Mouse (Mus musculus) hindbrain, embryonic 12.5 days (tissue): Measurements from ENCODE around the gene Epop. TPM values are rescaled to one million over a fixed set of nuclear protein-coding genes. Genes with fewer than 3 reads are reported as not detected.

Experiments
- ATAC-seq: fragments of 200-750 bp; cut with Nextera tagmentation; 2 replicates; pipeline ENCODE4 v1.8.0; 2017; ENCODE audit warnings: moderate TSS enrichment; ENCODE audit not compliant: low FRiP score
- H3K27ac ChIP-seq: fragments of 300-500 bp; sonication (generic); 2 replicates; pipeline ENCODE4 v1.5.1; 2016; ENCODE audit warnings: mild to moderate bottlenecking
- H3K27me3 ChIP-seq: fragments of 300-500 bp; sonication (generic); 2 replicates; pipeline ENCODE4 v1.6.1; 2016; ENCODE audit warnings: mild to moderate bottlenecking
- H3K36me3 ChIP-seq: fragments of 300-500 bp; sonication (generic); 2 replicates; pipeline ENCODE4 v1.6.1; 2016; ENCODE audit warnings: mild to moderate bottlenecking
- H3K4me1 ChIP-seq: fragments of 300-500 bp; sonication (generic); 2 replicates; pipeline ENCODE4 v1.6.1; 2016
- H3K4me2 ChIP-seq: fragments of 300-500 bp; sonication (generic); replicated peaks from 2 replicates; pipeline ENCODE4 v1.6.1; 2016; ENCODE audit warnings: mild to moderate bottlenecking
- H3K4me3 ChIP-seq: fragments of 300-500 bp; sonication (generic); 2 replicates; pipeline ENCODE4 v1.5.1; 2016; ENCODE audit warnings: mild to moderate bottlenecking
- H3K9ac ChIP-seq: fragments of 300-500 bp; sonication (generic); 2 replicates; pipeline ENCODE4 v1.6.1; 2016; ENCODE audit warnings: mild to moderate bottlenecking, moderate library complexity
- H3K9me3 ChIP-seq: fragments of 300-500 bp; sonication (generic); replicated peaks from 2 replicates; pipeline ENCODE4 v1.6.1; 2016; ENCODE audit warnings: mild to moderate bottlenecking
- WGBS: fragments of 180-500 bp; shearing (Covaris S2); methylation state at CpG from one replicate; pipeline ENCODE4 v1.1.7; 2016; 5-methylcytosine and 5-hydroxymethylcytosine counted together
- polyA plus RNA-seq: library from polyadenylated mRNA; unstranded; fragments of >200 nt; fragmentation: Nextera tagmentation; extraction: Ambion mirVana; gene quantifications from 2 replicates; pipeline ENCODE4 v1.2.1, GENCODE M21; 2016

Epop gene
- polyA plus RNA-seq, 1 experiment from 2014 or later, result 11.7 TPM

DNA sequence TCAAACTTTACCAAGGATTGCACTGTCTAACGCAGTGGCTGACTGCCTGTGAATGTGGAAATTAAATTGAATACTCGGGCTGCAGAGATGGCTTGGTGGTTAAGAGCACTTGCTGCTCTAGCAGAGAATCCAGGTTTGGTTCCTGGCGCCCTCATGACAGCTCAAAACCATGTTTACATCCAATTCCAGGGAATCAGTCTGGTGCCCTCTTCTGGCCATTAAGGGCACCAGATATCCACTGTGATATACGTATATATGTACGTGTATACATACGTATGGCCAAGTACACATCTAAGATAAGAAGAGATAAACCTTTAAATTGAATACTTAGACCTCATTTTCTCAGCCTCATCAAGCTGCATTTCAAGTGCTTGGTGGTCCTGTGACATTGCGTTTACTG is 36.7 kb upstream of the Epop start:
- Histone ChIP-seq H3K9me3 (no peaks in the 10 kb centered on the region), H3K36me3 (peaks cover 60% of the 10 kb centered on the region), H3K4me3 (no peak overlapping the region), H3K4me1 (peaks cover 44% of the 10 kb centered on the region), H3K4me2 (no peak overlapping the region), H3K27me3 (peaks cover 13% of the 10 kb centered on the region), H3K9ac (no peak overlapping the region), H3K27ac (no peak overlapping the region)
- WGBS, result 93% methylated on average over 7 of the region's 7 CpGs
- no peak for ATAC-seq

DNA sequence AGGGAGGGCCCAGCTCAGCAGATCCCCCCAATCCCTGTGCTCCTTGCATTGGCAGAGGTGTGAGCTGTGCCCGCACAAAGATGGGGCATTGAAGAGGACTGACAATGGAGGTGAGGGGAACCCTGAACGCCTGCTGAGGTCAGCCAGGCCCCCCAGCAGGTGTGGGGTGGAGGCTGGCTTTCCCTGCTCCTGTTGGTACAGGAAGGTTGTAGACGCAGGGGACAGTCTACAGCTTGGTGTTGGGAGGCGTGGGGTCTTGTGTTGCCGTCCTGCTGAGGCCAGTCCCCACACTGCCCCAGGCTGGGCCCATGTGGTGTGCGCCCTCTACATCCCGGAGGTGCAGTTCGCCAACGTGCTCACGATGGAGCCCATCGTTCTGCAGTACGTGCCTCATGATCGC is 35.9 kb upstream of the Epop start:
- no peak for ATAC-seq
- H3K27ac ChIP-seq, result no peak overlapping the region
- 90% methylated on average over 13 of the region's 13 CpGs for WGBS
- peaks cover 19% of the 10 kb centered on the region for H3K27me3 ChIP-seq
- 0 out of 2 replicates have a peak overlapping the region, but pooled peaks have one; percentile 94 for H3K9ac ChIP-seq
- H3K36me3 ChIP-seq, result peaks cover 52% of the 10 kb centered on the region
- H3K4me1 ChIP-seq, result peaks cover 46% of the 10 kb centered on the region
- peak overlapping the region; percentile 82; the same call in 1 of the 2 replicates for H3K4me2 ChIP-seq
- H3K4me3 ChIP-seq, result no peak overlapping the region; the same call in 1 of the 2 replicates
- H3K9me3 ChIP-seq, result no peaks in the 10 kb centered on the region

DNA sequence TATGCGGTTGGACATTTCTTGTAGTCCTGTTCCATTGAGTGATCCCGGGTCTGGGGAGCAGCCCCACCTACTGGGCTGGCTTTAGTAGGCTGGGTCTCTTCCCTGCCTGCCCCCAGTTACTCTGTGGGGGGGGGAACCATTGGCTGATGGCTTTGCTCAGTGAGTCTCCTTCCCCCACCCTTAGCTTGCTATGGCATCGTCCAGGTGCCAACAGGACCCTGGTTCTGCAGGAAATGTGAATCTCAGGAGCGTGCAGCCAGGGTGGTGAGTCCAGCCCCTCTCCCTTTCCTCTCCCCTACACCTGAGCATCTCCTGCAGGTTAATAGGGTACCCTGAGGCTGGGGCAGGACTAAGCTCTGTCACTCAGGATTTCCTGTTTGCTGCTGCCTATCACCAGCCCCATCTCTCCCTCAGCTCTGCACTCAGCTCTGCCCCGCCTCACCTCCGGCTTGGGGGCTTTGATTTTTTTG is 35.3 kb upstream of the Epop start:
- no peak for ATAC-seq
- 25% methylated on average over 6 of the region's 6 CpGs for WGBS
- peak overlapping the region; percentile 94 for H3K9ac ChIP-seq
- peaks cover 39% of the 10 kb centered on the region for H3K4me1 ChIP-seq
- peak overlapping the region; percentile 94 for H3K4me3 ChIP-seq
- peaks cover 46% of the 10 kb centered on the region for H3K36me3 ChIP-seq
- peak overlapping the region; percentile 82 for H3K4me2 ChIP-seq
- H3K27ac ChIP-seq, result peak overlapping the region; percentile 91; the same call in 1 of the 2 replicates
- no peaks in the 10 kb centered on the region for H3K9me3 ChIP-seq
- H3K27me3 ChIP-seq, result peaks cover 19% of the 10 kb centered on the region

DNA sequence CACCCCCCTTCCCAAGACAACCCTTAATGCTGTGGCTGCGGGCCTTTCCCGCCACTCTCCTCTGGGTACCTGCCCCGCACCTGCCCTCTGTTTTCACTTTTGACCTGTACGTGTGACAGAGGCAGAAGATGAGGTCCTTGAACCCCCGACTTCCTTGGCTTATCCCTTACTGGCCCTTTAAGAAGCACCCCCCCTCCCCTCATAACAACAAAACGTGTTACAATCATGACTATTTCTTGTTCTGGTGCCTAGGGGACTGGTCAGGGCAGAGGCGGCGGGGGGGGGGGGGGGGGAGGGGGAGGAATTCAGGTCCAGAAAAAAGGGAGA is 34.8 kb upstream of the Epop start:
- H3K27ac ChIP-seq, result peak overlapping the region; percentile 91
- peaks cover 41% of the 10 kb centered on the region for H3K36me3 ChIP-seq
- under 1% methylated on average over 7 of the region's 8 CpGs for WGBS
- H3K9me3 ChIP-seq, result no peaks in the 10 kb centered on the region
- peak overlapping the region; percentile 82 for H3K4me2 ChIP-seq
- ATAC-seq, result no peak
- H3K9ac ChIP-seq, result peak overlapping the region; percentile 94
- peaks cover 39% of the 10 kb centered on the region for H3K4me1 ChIP-seq
- peaks cover 19% of the 10 kb centered on the region for H3K27me3 ChIP-seq
- H3K4me3 ChIP-seq, result peak overlapping the region; percentile 94

DNA sequence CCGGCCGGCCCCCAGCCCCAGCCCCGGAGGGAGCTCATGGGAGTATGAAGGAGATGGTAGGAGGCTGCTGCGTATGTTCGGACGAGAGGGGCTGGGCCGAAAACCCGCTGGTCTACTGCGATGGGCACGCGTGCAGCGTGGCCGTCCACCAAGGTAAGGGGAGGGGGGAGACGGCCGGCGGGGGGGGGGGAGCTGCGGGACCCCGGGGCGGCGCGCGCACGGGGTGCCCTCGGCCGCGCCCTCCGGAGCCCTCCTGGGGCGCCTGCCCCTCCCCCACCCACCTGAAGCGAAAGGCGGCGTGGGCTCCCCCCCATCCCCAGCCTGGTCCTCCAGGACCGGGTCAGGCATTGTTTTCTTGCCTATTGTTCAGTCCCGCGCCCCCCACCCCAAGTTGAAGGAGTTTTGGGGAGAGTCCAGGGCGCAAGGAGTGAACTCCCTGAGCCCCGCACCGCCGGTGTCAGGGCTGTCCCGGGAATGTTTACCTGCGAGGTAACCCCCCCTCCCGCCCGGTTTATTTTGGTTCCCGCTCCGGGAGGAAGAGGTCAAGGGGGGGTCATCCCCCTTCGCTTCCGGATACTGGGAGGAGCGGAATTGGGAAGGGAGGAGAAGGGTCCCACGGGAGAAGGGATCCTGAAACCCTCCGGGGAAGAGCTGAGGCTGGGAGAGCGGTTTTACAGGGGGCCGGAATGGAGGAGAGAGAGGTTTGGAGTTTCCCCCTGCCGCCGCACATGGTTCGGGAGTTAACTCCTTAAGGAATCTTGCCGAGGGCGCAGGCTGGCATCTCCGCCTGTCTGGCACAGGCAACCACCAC is 34.2 kb upstream of the Epop start:
- peaks cover 35% of the 10 kb centered on the region for H3K36me3 ChIP-seq
- peaks cover 19% of the 10 kb centered on the region for H3K27me3 ChIP-seq
- H3K27ac ChIP-seq, result peak overlapping the region; percentile 91
- H3K9me3 ChIP-seq, result no peaks in the 10 kb centered on the region
- H3K4me3 ChIP-seq, result peak overlapping the region; percentile 94
- H3K9ac ChIP-seq, result peak overlapping the region; percentile 94
- ATAC-seq, result 0 out of 2 replicates have a peak, but pooled peaks have one; percentile 43
- H3K4me2 ChIP-seq, result peak overlapping the region; percentile 82
- H3K4me1 ChIP-seq, result peaks cover 36% of the 10 kb centered on the region
- WGBS, result under 1% methylated on average over 32 of the region's 57 CpGs

DNA sequence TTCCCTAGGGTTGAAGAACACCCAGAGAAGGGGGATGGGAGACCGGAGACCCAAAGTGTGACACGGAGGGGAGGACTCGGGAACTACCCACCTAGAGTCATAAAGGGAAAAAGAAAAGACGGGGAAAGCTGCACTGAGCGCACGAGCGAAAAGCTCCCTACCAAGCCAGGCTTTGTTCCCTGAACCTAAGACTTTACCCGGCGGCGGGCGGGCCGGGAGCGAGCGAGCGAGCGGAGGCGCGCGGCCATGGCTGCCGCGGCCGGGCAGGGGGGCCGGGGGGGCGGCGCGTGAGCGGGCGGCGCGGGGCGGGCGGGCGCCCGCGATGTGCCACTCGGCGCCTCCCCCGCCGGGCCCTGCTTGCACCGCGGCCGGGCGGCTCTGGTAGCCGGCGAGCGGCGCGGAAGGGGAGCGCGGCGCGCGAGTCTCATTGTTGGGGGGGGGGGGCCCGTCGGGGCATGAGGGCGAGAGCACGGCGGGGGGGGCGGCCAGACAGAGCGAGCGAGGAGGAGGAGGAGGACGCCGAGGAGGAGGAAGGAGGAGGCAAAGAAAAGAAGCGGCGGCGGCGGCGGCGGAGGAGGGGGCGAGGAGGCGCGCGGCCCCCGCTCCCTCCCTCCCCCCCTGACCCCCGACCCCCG is 33.5 kb upstream of the Epop start, which contains the start of gene Mllt6:
Gene Mllt6, plus strand, starts transcription at position 522 of the 635 bp plus-strand sequence.
- Histone ChIP-seq H3K9me3 (no peaks in the 10 kb centered on the region), H3K4me2 (peak within 1 kb of the TSS; percentile 82), H3K27ac (peak within 1 kb of the TSS; percentile 91), H3K4me3 (peak within 1 kb of the TSS; percentile 94), H3K9ac (peak within 1 kb of the TSS; percentile 94), H3K36me3 (peaks cover 29% of the 10 kb centered on the region), H3K27me3 (peaks cover 19% of the 10 kb centered on the region), H3K4me1 (peaks cover 36% of the 10 kb centered on the region)
- under 1% methylated on average over 26 of the region's 76 CpGs for WGBS
- peak; percentile 54 for ATAC-seq

DNA sequence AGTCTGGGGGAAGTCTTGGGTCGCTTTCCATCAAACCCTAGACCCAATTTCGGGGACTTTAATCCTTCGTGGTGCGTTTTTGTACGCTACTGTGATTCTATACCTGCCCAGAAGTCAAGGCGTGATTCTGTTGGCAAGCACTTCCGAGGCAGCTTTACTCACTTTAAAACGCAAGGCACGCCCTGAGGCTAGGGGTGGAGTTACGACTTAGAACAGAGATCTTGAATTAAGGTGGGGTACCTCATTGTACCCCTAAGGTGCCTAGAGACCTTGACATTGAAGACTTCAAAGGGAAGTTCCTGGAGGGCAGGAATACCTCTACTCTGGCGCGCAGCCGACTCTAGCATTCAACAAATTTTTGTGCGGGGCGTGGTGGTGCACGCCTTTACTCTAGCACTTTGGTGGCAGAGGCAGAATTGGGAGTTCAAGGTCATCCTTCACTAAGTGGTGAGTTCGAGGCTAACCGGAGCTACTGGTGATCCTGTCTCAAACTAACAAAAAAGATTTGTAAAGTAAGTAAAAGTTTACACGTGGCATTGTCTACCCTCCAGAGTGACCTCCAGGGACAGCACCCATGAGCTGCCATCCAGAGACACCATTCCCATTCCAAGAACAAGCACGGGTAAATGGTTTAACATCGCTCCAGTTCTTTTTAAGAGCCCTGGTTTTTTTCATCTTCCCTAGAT is 32.8 kb upstream of the Epop start:
- Histone ChIP-seq H3K9ac (peak overlapping the region; percentile 94), H3K36me3 (peaks cover 22% of the 10 kb centered on the region), H3K4me3 (peak overlapping the region; percentile 94), H3K9me3 (no peaks in the 10 kb centered on the region), H3K27ac (peak overlapping the region; percentile 91; the same call in 1 of the 2 replicates), H3K4me2 (peak overlapping the region; percentile 82), H3K4me1 (peaks cover 36% of the 10 kb centered on the region), H3K27me3 (peaks cover 19% of the 10 kb centered on the region)
- 1% methylated on average over 21 of the region's 21 CpGs for WGBS
- ATAC-seq, result no peak

DNA sequence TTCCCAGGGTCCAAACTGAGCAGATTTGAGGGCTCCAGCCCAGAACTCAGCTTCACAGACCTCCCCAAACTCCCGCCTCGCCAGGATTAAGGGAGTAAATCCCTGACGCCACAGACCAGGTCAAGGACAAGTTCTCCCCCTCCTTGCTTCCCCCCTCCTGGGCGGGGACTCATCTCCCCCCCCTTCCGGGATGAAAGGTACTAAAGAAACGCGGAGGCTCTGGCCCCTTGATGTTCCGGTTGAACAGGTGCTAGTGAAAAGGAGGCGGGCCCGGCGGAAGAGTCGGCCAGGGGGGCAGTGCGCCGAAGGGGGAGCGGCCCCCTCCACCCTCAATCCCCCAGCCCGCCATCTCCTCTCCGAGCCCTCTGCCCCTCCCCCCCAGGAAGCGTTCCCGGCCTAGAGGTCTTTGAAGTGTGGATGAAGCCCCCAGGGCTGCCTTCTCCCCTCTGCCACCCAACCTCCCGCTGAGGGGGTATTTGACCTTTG is 32.2 kb upstream of the Epop start:
- Histone ChIP-seq H3K9me3 (no peaks in the 10 kb centered on the region), H3K4me1 (peaks cover 36% of the 10 kb centered on the region), H3K27me3 (peaks cover 19% of the 10 kb centered on the region), H3K27ac (0 out of 2 replicates have a peak overlapping the region, but pooled peaks have one; percentile 5), H3K4me2 (peak overlapping the region; percentile 82), H3K9ac (peak overlapping the region; percentile 6; the same call in 1 of the 2 replicates), H3K36me3 (peaks cover 15% of the 10 kb centered on the region), H3K4me3 (peak overlapping the region; percentile 20)
- no peak for ATAC-seq
- WGBS, result under 1% methylated on average over 18 of the region's 20 CpGs

DNA sequence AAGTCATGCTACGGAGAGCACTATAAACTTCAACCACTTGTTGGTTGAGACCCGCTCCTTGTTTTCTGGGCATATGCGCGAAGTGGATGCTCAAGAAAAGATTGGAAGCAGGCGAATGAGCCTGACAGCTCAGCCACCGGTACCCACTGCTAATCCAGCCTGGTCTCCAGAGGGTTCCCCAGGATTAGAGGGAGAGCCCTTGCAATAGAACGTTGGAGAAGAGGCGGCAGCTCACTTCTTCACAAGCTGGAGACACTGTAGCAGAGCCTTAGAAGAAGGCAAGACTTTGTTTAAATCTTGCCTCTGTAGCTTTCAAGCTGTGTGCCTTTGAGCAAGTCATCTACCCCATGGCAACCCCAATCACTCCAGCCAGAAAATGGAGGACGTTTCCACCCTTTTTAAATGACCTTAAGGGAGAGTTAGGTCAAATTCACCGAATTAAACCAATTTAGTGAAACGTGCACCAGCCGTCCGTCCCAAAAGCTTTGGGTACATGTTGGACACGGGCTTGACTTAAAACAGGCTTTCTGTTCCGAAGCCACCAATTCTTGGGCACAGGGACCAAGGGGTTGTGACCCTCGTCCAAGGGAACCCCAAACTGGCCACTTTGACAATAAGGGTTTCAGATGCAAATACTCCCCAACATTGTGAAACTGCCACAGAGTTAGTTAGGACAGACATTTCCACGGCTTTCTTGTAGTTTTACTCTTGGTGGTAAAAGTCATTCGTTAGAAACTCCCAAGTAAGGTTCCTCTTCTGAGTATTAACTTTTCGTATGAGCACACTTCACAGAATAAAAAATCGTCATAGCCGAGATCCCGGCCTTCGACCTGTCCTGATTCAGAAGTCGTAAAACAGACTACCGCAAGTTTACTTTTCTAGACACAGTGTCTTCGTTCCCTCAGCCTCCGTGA is 31.5 kb upstream of the Epop start:
- peak overlapping the region; percentile 83 for H3K4me2 ChIP-seq
- no peak for ATAC-seq
- peaks cover 19% of the 10 kb centered on the region for H3K27me3 ChIP-seq
- WGBS, result 2% methylated on average over 27 of the region's 27 CpGs
- H3K27ac ChIP-seq, result no peak overlapping the region
- peaks cover 36% of the 10 kb centered on the region for H3K4me1 ChIP-seq
- peak overlapping the region; percentile 79 for H3K4me3 ChIP-seq
- H3K9ac ChIP-seq, result 0 out of 2 replicates have a peak overlapping the region, but pooled peaks have one; percentile 15
- no peaks in the 10 kb centered on the region for H3K9me3 ChIP-seq
- H3K36me3 ChIP-seq, result peaks cover 8% of the 10 kb centered on the region

DNA sequence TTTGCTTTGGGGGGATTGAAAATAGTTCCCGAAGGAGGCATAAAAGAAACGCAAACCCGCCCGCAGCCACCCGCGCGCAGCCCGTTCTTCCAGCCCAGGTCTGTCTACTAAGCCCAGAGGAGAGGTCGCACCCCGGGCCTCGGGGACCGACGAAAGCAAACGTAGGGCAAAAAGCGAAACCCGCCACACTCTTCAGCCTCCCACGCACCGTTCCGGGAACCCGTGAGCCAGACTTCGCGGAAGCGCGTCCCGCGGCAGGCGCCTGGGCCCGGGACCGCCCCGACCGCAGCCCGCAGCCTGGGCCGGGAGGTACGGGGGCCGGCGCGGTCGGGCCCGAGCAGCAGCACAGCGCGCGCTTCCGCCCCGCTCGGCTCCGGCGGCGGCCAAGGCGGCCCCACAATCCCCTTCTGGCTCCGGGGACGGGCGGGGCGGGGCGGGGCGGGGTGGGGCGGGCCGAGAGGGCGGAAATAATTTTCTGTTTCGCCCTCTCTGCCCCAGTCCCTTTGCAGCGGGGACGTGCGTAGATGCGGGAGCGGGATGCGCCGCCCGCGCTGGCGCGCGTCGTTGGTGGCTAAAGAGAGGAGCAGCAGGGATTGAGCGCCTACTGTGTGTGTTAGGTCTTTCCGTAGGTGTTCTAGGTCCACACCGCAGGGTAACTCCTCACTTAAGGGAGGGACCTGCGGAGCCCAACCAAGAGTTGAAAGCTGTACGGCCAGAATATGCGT is 30.6 kb upstream of the Epop start:
- H3K4me1 ChIP-seq, result peaks cover 33% of the 10 kb centered on the region
- H3K9ac ChIP-seq, result peak overlapping the region; percentile 84

More for the DNA sequence above, 30.6 kb upstream of the Epop start:
- peak overlapping the region; percentile 79 for H3K4me3 ChIP-seq
- ATAC-seq, result peak; percentile 89
- peaks cover 19% of the 10 kb centered on the region for H3K27me3 ChIP-seq
- H3K27ac ChIP-seq, result peak overlapping the region; percentile 72
- H3K4me2 ChIP-seq, result peak overlapping the region; percentile 83
- H3K9me3 ChIP-seq, result no peaks in the 10 kb centered on the region
- 0% methylated on average over 67 of the region's 78 CpGs for WGBS
- H3K36me3 ChIP-seq, result no peaks in the 10 kb centered on the region
